Mouse (Mus musculus): ENCODE data around the gene Kcnq1.

Kcnq1 gene

DNA sequence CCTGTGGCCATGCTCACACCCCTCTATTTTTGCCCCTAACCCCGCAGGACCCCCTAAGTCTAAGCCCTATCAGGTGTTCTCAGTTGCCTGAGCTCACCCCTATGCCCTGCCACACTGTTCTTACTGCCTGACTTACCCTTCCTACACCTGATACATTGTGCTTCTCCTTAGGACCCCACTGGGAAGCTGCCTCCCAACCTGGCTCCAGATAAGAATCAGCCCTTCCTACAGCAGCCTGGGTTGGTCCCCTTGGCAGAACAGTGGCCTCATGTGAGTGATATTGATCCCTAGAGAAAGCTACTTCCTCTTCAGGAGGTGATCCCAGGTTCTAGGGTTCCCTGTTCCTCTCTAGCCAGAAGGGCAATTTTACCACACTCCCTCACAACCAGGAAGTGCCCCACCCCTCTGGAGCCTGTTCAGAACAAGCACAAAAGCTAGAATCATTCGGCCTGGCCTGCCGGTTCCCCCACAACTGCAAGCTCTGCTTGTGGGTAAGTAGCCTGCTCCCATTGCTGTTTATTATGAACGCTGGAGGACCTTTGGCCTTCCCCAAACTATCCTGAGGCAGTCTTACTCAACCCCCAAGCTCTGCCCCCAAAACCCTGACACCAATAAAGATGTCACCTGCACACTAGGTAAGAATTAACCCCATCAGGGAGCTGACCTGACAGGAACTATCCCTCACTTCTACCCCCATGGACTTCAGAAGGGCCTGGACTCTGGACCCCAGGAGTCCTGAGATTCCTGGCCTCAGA lies 367.4 kb downstream of the Kcnq1 start, which contains the start of gene Slc22a18:
Slc22a18 (plus strand) TSS at position 390 of the 755 bp plus-strand sequence.
- Histone ChIP-seq H3K27me3 (ENCODE audit: insufficient read depth, low read length) (peaks cover 31% of the 10 kb centered on the region), H3K36me3 (ENCODE audit: insufficient read depth, low read length) (no peaks in the 10 kb centered on the region; the same call in 1 of the 2 replicates), H3K4me3 (replicated peaks; ENCODE audit: low read length) (peak within 1 kb of the TSS; percentile 71), H3K9me3 (ENCODE audit: low read length) (no peaks in the 10 kb centered on the region), H3K4me1 (replicated peaks; ENCODE audit: low read depth, low read length) (peaks cover 57% of the 10 kb centered on the region)
- TF ChIP-seq CTCF (conservative IDR thresholded peaks at IDR 0.05; ENCODE audit: low read length) (no peak), NANOG (IDR thresholded peaks at IDR 0.05; ENCODE audit: borderline replicate concordance, low read length) (no peak), POU5F1 (IDR thresholded peaks at IDR 0.05; ENCODE audit: borderline replicate concordance, low read length) (no peak)

DNA sequence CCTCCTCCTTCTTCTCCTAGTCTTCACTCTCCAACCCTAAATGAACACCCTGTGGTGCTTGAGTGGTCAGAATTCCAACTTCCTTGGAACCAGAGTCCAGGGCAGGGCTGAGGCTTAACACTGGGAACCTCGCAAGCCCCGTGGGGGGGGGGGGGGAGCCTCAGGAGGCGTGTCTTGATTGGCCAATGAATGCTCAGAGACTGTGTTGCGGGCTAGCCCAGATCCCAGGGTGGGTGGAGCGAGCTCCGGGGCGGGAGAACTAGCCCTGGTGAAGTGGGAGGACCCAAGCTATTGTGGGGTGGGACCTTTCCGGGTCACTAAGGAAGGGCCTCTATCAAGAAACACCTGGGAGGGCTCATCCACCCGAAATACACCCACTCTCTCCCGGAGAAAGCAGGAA lies 368.6 kb downstream of the Kcnq1 start:
- Histone ChIP-seq H3K9me3 (ENCODE audit: low read length) (no peaks in the 10 kb centered on the region), H3K27me3 (ENCODE audit: insufficient read depth, low read length) (peaks cover 32% of the 10 kb centered on the region), H3K4me3 (replicated peaks; ENCODE audit: low read length) (peak overlapping the region; percentile 71), H3K4me1 (replicated peaks; ENCODE audit: low read depth, low read length) (peaks cover 57% of the 10 kb centered on the region), H3K36me3 (ENCODE audit: insufficient read depth, low read length) (no peaks in the 10 kb centered on the region; the same call in 1 of the 2 replicates)
- no peak for TF ChIP-seq CTCF (conservative IDR thresholded peaks at IDR 0.05; ENCODE audit: low read length)
- TF ChIP-seq POU5F1 (IDR thresholded peaks at IDR 0.05; ENCODE audit: borderline replicate concordance, low read length), result no peak
- TF ChIP-seq NANOG (IDR thresholded peaks at IDR 0.05; ENCODE audit: borderline replicate concordance, low read length), result no peak

DNA sequence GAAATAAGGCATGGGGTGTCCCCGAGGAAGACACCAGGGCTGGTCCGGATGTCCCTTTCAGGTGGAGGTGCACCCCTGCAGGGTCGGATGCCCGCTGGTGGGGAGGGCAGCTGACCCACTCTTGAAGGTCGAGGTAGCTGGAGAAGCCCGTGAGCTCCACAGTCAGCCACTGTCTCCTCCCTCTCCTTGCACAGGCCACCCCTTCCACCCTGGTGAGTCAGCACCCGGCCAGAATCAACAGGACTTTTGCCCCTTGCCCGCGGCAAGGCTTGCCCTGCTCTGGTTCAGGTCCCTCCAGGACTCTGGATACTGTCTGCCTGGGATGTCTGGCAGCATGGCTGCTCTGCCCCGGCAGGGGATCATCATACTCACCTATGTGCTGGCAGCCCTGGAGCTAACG lies 369.7 kb downstream of the Kcnq1 start:
- Histone ChIP-seq H3K9me3 (ENCODE audit: low read length) (no peaks in the 10 kb centered on the region), H3K4me3 (replicated peaks; ENCODE audit: low read length) (no peak overlapping the region; the same call in 1 of the 2 replicates), H3K27me3 (ENCODE audit: insufficient read depth, low read length) (peaks cover 31% of the 10 kb centered on the region), H3K36me3 (ENCODE audit: insufficient read depth, low read length) (no peaks in the 10 kb centered on the region; the same call in 1 of the 2 replicates), H3K4me1 (replicated peaks; ENCODE audit: low read depth, low read length) (peaks cover 63% of the 10 kb centered on the region)
- TF ChIP-seq NANOG (IDR thresholded peaks at IDR 0.05; ENCODE audit: borderline replicate concordance, low read length), result no peak
- no peak for TF ChIP-seq CTCF (conservative IDR thresholded peaks at IDR 0.05; ENCODE audit: low read length)
- TF ChIP-seq POU5F1 (IDR thresholded peaks at IDR 0.05; ENCODE audit: borderline replicate concordance, low read length), result no peak
